ENCODE assay signal across 39 mouse cellular contexts in genomic region chr11:49154077-49154476, GRCm38 (mm10). TPM values are rescaled to one million over a fixed set of nuclear protein-coding genes. Genes with fewer than 3 reads are reported as not detected.
"Had no signal": no experiment of that assay in that cellular context is flagged by ENCODE, and none has a peak within 500 bp of the region (broad histone marks: within the 10 kb centered on the region; RNA-seq: fewer than 3 reads in every experiment).

TSS of gene Olfr1394 (plus strand) at chr11:49154377.

- H3K9ac ChIP-seq: embryonic facial prominence, embryonic 12.5 days; embryonic facial prominence, embryonic 13.5 days; embryonic facial prominence, embryonic 15.5 days; forebrain, embryonic 12.5 days; forebrain, embryonic 13.5 days; forebrain, embryonic 15.5 days; forebrain, postnatal 0 days had no signal

- H3K4me3 ChIP-seq: embryonic facial prominence, embryonic 10.5 days; embryonic facial prominence, embryonic 12.5 days; embryonic facial prominence, embryonic 13.5 days; embryonic facial prominence, embryonic 15.5 days; erythroblast, embryonic 14.5 days; forebrain, embryonic 10.5 days; forebrain, embryonic 12.5 days; forebrain, embryonic 13.5 days; forebrain, embryonic 15.5 days; gastrocnemius, adult 2 months had no signal

- H3K27ac ChIP-seq: embryonic facial prominence, embryonic 10.5 days; embryonic facial prominence, embryonic 12.5 days; embryonic facial prominence, embryonic 13.5 days; embryonic facial prominence, embryonic 15.5 days; forebrain, embryonic 10.5 days; forebrain, embryonic 12.5 days; forebrain, embryonic 13.5 days; forebrain, embryonic 15.5 days; gastrocnemius, adult 2 months had no signal

- DNase-seq: cerebellum, adult 2 months; cerebellum, adult 8-10 months; cerebellum, adult 9-10 months; cerebellum, adult 9-11 months; cerebellum, postnatal 10 days; cerebellum, postnatal 14 days; cerebellum, postnatal 25 days; cerebellum, postnatal 36 days; embryo, embryonic 11 days; forebrain, postnatal 0 days; gastrocnemius, adult 2 months; gastrocnemius, postnatal 10 days; gastrocnemius, postnatal 14 days; gastrocnemius, postnatal 25 days; gastrocnemius, postnatal 36 days; heart, adult 11 months had no signal

- H3K36me3 ChIP-seq: embryonic facial prominence, embryonic 10.5 days; embryonic facial prominence, embryonic 12.5 days; embryonic facial prominence, embryonic 13.5 days; embryonic facial prominence, embryonic 15.5 days; forebrain, embryonic 10.5 days; forebrain, embryonic 12.5 days; forebrain, embryonic 15.5 days had no signal

- H3K27me3 ChIP-seq: embryonic facial prominence, embryonic 12.5 days; embryonic facial prominence, embryonic 13.5 days; embryonic facial prominence, embryonic 15.5 days; forebrain, embryonic 12.5 days; forebrain, embryonic 13.5 days; forebrain, embryonic 15.5 days had no signal

- H3K4me1 ChIP-seq: embryonic facial prominence, embryonic 10.5 days; embryonic facial prominence, embryonic 12.5 days; embryonic facial prominence, embryonic 13.5 days; embryonic facial prominence, embryonic 15.5 days; forebrain, embryonic 10.5 days; forebrain, embryonic 12.5 days; forebrain, embryonic 13.5 days; forebrain, embryonic 15.5 days had no signal

RNA-seq across cellular contexts. Expression of gene Olfr1394, which starts in this region (rescaled TPM):
- total RNA-seq: common myeloid progenitor, adult 5-6 weeks; forebrain, postnatal 0 days; gastrocnemius, adult 18-20 months; gastrocnemius, adult 2 months; gastrocnemius, adult 8-10 months; gastrocnemius, postnatal 10 days; gastrocnemius, postnatal 14 days; gastrocnemius, postnatal 25 days; gastrocnemius, postnatal 36 days; gastrocnemius, postnatal 4 days; granulocyte monocyte progenitor cell, adult 5-6 weeks; heart, adult 18-20 months had no signal
- polyA plus RNA-seq: cerebellum, adult 2 months; cortical plate, adult 2 months; embryonic facial prominence, embryonic 10.5 days; embryonic facial prominence, embryonic 11.5 days; embryonic facial prominence, embryonic 12.5 days; embryonic facial prominence, embryonic 13.5 days; embryonic facial prominence, embryonic 14.5 days; erythroblast, embryonic 14.5 days; forebrain, embryonic 10.5 days; forebrain, embryonic 11.5 days; forebrain, embryonic 12.5 days; forebrain, embryonic 13.5 days; forebrain, embryonic 14.5 days; forebrain, embryonic 15.5 days; forebrain, embryonic 16.5 days; forebrain, postnatal 0 days; frontal cortex, adult 2 months; gonadal fat pad, adult 2 months had no signal
